Mouse (Mus musculus) brain, adult 2 months (tissue): ENCODE results near the gene Irgm2.
"Not testable (repeated sequence)": the region's sequence is repeated elsewhere in the genome, so short reads cannot be mapped to it uniquely, and the experiment has no call there.

Experiments
- DNase-seq: peaks from one replicate; pipeline ENCODE4 v3.0.0; 2011; ENCODE audit warnings: low read depth, low spot score

The Irgm2 gene

GRCm38 (mm10) chr11:58213673-58214342 lies 14.4 kb downstream of the Irgm2 start:
- no peak for DNase-seq

GRCm38 (mm10) chr11:58214391-58215048 lies 15.1 kb downstream of the Irgm2 start:
- peak; percentile 57 for DNase-seq

- not testable (repeated sequence) for DNase-seq
These were observed 15.6 kb downstream of the Irgm2 start for GRCm38 (mm10) chr11:58215049-58215430.

- DNase-seq: no peak
These were observed 16.4 kb downstream of the Irgm2 start for GRCm38 (mm10) chr11:58215814-58216213.

- DNase-seq: no peak
These were observed 17.4 kb downstream of the Irgm2 start for GRCm38 (mm10) chr11:58216823-58217222.

GRCm38 (mm10) chr11:58223751-58224150 lies 24.3 kb downstream of the Irgm2 start:
- no peak for DNase-seq

- DNase-seq: peak; percentile 31
These were observed 24.9 kb downstream of the Irgm2 start for GRCm38 (mm10) chr11:58224313-58224712.

GRCm38 (mm10) chr11:58224872-58225271 lies 25.5 kb downstream of the Irgm2 start:
- DNase-seq: not testable (repeated sequence)

- peak; percentile 72 for DNase-seq
These were observed 26.2 kb downstream of the Irgm2 start for GRCm38 (mm10) chr11:58225655-58226054.

GRCm38 (mm10) chr11:58226425-58226824 lies 27.0 kb downstream of the Irgm2 start:
- no peak for DNase-seq

- DNase-seq: not testable (repeated sequence)
These were observed 28.6 kb downstream of the Irgm2 start for GRCm38 (mm10) chr11:58228021-58228420.

- no peak for DNase-seq
These were observed 31.0 kb downstream of the Irgm2 start for GRCm38 (mm10) chr11:58230396-58230910.

GRCm38 (mm10) chr11:58231156-58231555 lies 31.7 kb downstream of the Irgm2 start:
- DNase-seq: no peak

GRCm38 (mm10) chr11:58234551-58234950 lies 35.1 kb downstream of the Irgm2 start:
- not testable (repeated sequence) for DNase-seq

GRCm38 (mm10) chr11:58235152-58235551 lies 35.7 kb downstream of the Irgm2 start:
- DNase-seq: peak; percentile 22

GRCm38 (mm10) chr11:58238840-58239791 lies 39.7 kb downstream of the Irgm2 start:
- no peak for DNase-seq

GRCm38 (mm10) chr11:58247294-58247693 lies 47.9 kb downstream of the Irgm2 start:
- no peak for DNase-seq

GRCm38 (mm10) chr11:58249203-58249981 lies 50.0 kb downstream of the Irgm2 start:
- DNase-seq: peak; percentile 16

GRCm38 (mm10) chr11:58250550-58250949 lies 51.1 kb downstream of the Irgm2 start:
- no peak for DNase-seq

GRCm38 (mm10) chr11:58254411-58254810 lies 55.0 kb downstream of the Irgm2 start:
- DNase-seq: peak; percentile 81

- no peak for DNase-seq
These were observed 58.4 kb downstream of the Irgm2 start for GRCm38 (mm10) chr11:58257816-58258215.
